Mouse (Mus musculus) CH12.LX (cell line): ENCODE data around the gene Enah. TPM values are rescaled to one million over a fixed set of nuclear protein-coding genes. Genes with fewer than 3 reads are reported as not detected.

Experiments used
- DNase-seq: peaks from one replicate; pipeline ENCODE4 v3.0.0-alpha.2; 2013; ENCODE audit errors: extremely low read depth
- H3K27ac ChIP-seq: 2 replicates; pipeline ENCODE4 v1.5.1; 2012; ENCODE audit warnings: low read depth, mild to moderate bottlenecking, control low read depth, moderate library complexity; ENCODE audit not compliant: insufficient read depth
- H3K27me3 ChIP-seq: replicated peaks from 2 replicates; pipeline ENCODE3; 2012; ENCODE audit warnings: inconsistent platforms
- H3K36me3 ChIP-seq, 2 experiments: replicated peaks in 1 of 2; 2 replicates each; pipeline versions ENCODE3 to v1.6.1; 2012; ENCODE audit warnings: inconsistent platforms in 1 of 2, low read length in 1 of 2, mild to moderate bottlenecking in 1 of 2, mixed read lengths in 1 of 2, moderate library complexity in 1 of 2; ENCODE audit not compliant: control insufficient read depth in 1 of 2, insufficient read depth in 1 of 2
- H3K4me1 ChIP-seq, 2 experiments: 2 replicates each; pipeline ENCODE4 v1.6.1; 2012; ENCODE audit warnings: inconsistent platforms in 1 of 2, moderate library complexity in 1 of 2; ENCODE audit not compliant: insufficient read depth in 2 of 2, control insufficient read depth in 1 of 2
- H3K4me2 ChIP-seq: 2 replicates; pipeline ENCODE4 v1.6.1; 2012; ENCODE audit warnings: low read depth, mild to moderate bottlenecking, control low read depth; ENCODE audit not compliant: poor library complexity, insufficient read depth, severe bottlenecking
- H3K4me3 ChIP-seq, 3 experiments: fragments of 150-350 bp in 1 of 3; sonication (generic) in 1 of 3; replicated peaks in 1 of 3; 2 replicates each; pipeline versions ENCODE3 to v1.5.1; 2011 to 2012; ENCODE audit warnings: low read depth in 2 of 3, low read length in 2 of 3, mild to moderate bottlenecking in 2 of 3, moderate library complexity in 2 of 3, control low read depth in 1 of 3, improper control_type of control experiment in 1 of 3, inconsistent platforms in 1 of 3, mixed read lengths in 1 of 3; ENCODE audit not compliant: poor library complexity in 1 of 3
- H3K79me2 ChIP-seq: replicated peaks from 2 replicates; pipeline ENCODE4 v1.6.1; 2012; ENCODE audit warnings: mild to moderate bottlenecking, moderate library complexity; ENCODE audit not compliant: control insufficient read depth, poor library complexity, insufficient read depth, severe bottlenecking; ENCODE audit errors: extremely low read depth
- H3K9ac ChIP-seq: 2 replicates; pipeline ENCODE4 v1.6.1; 2012; ENCODE audit warnings: low read depth, mild to moderate bottlenecking, control low read depth, moderate library complexity; ENCODE audit not compliant: insufficient read depth
- H3K9me3 ChIP-seq: replicated peaks from 2 replicates; pipeline ENCODE3; 2012; ENCODE audit warnings: low read length, inconsistent platforms, mixed read lengths
- BHLHE40 ChIP-seq: IDR thresholded peaks from 2 replicates; pipeline ENCODE4 v1.6.1; 2011; ENCODE audit warnings: mild to moderate bottlenecking, low read depth, low read length, improper control_type of control experiment
- CHD1 ChIP-seq: IDR thresholded peaks from 2 replicates; pipeline ENCODE4 v1.6.1; 2012; ENCODE audit warnings: low read depth, low read length, improper control_type of control experiment, inconsistent platforms
- CHD2 ChIP-seq: IDR thresholded peaks from 2 replicates; pipeline ENCODE4 v1.6.1; 2011; ENCODE audit warnings: low read length, improper control_type of control experiment
- CTCF ChIP-seq, 2 experiments: IDR thresholded peaks in 1 of 2; conservative IDR thresholded peaks in 1 of 2; 2 replicates each; pipeline ENCODE4 v1.5.1; 2011 to 2012; ENCODE audit warnings: low read depth in 2 of 2, low read length in 2 of 2, improper control_type of control experiment in 1 of 2, inconsistent platforms in 1 of 2, mild to moderate bottlenecking in 1 of 2, moderate library complexity in 1 of 2
- E2F4 ChIP-seq: IDR thresholded peaks from 2 replicates; pipeline ENCODE4 v1.6.1; 2011; ENCODE audit warnings: low read depth, low read length, improper control_type of control experiment; ENCODE audit not compliant: insufficient replicate concordance
- ELF1 ChIP-seq: IDR thresholded peaks from 2 replicates; pipeline ENCODE4 v1.6.1; 2014; ENCODE audit warnings: low read depth, mild to moderate bottlenecking, inconsistent platforms, low read length, improper control_type of control experiment
- EP300 ChIP-seq: IDR thresholded peaks from 2 replicates; pipeline ENCODE4 v1.6.1; 2011; ENCODE audit warnings: low read length, improper control_type of control experiment
- ETS1 ChIP-seq: conservative IDR thresholded peaks from 2 replicates; pipeline ENCODE4 v1.6.1; 2012; ENCODE audit warnings: low read depth, mild to moderate bottlenecking, inconsistent platforms, low read length, improper control_type of control experiment, moderate library complexity
- GABPA ChIP-seq: IDR thresholded peaks from 2 replicates; pipeline ENCODE4 v1.6.1; 2012; ENCODE audit warnings: low read depth, low read length, improper control_type of control experiment, inconsistent platforms; ENCODE audit not compliant: insufficient replicate concordance
- HCFC1 ChIP-seq: IDR thresholded peaks from 2 replicates; pipeline ENCODE4 v1.6.1; 2012; ENCODE audit warnings: low read depth, mild to moderate bottlenecking, inconsistent platforms, low read length, improper control_type of control experiment
- IRF4 ChIP-seq: IDR thresholded peaks from 2 replicates; pipeline ENCODE4 v1.6.1; 2014; ENCODE audit warnings: low read depth, mild to moderate bottlenecking, inconsistent platforms, low read length, improper control_type of control experiment
- JUN ChIP-seq: IDR thresholded peaks from 2 replicates; pipeline ENCODE4 v1.6.1; 2011; ENCODE audit warnings: low read depth, mild to moderate bottlenecking, low read length, improper control_type of control experiment, moderate library complexity; ENCODE audit not compliant: insufficient read depth
- JUND ChIP-seq: conservative IDR thresholded peaks from 2 replicates; pipeline ENCODE4 v1.6.1; 2011; ENCODE audit warnings: low read depth, low read length, improper control_type of control experiment
- KAT2A ChIP-seq: IDR thresholded peaks from 2 replicates; pipeline ENCODE4 v1.6.1; 2012; ENCODE audit warnings: low read length, improper control_type of control experiment, inconsistent platforms; ENCODE audit not compliant: insufficient replicate concordance
- MAFK ChIP-seq: IDR thresholded peaks from 2 replicates; pipeline ENCODE4 v1.6.1; 2011; ENCODE audit warnings: low read length, improper control_type of control experiment; ENCODE audit not compliant: insufficient replicate concordance
- MAX ChIP-seq: IDR thresholded peaks from 2 replicates; pipeline ENCODE4 v1.6.1; 2011; ENCODE audit warnings: low read length, improper control_type of control experiment
- MAZ ChIP-seq: IDR thresholded peaks from 2 replicates; pipeline ENCODE4 v1.6.1; 2012; ENCODE audit warnings: low read depth, mild to moderate bottlenecking, inconsistent platforms, low read length, improper control_type of control experiment, moderate library complexity
- MEF2A ChIP-seq: IDR thresholded peaks from 2 replicates; pipeline ENCODE4 v1.6.1; 2014; ENCODE audit warnings: low read depth, mild to moderate bottlenecking, inconsistent platforms, low read length, improper control_type of control experiment, borderline replicate concordance
- MXI1 ChIP-seq: IDR thresholded peaks from 2 replicates; pipeline ENCODE4 v1.6.1; 2011; ENCODE audit warnings: mild to moderate bottlenecking, low read depth, low read length, improper control_type of control experiment
- MYC ChIP-seq: IDR thresholded peaks from 2 replicates; pipeline ENCODE4 v1.6.1; 2011; ENCODE audit warnings: low read depth, mild to moderate bottlenecking, improper control_type of control experiment, low read length
- NELFE ChIP-seq: IDR thresholded peaks from 2 replicates; pipeline ENCODE4 v1.6.1; 2011; ENCODE audit warnings: low read depth, low read length, improper control_type of control experiment
- NRF1 ChIP-seq: IDR thresholded peaks from 2 replicates; pipeline ENCODE4 v1.6.1; 2014; ENCODE audit warnings: low read depth, mild to moderate bottlenecking, inconsistent platforms, low read length, improper control_type of control experiment, moderate library complexity
- PAX5 ChIP-seq: IDR thresholded peaks from 2 replicates; pipeline ENCODE4 v1.6.1; 2012; ENCODE audit warnings: low read length, inconsistent platforms, mixed read lengths
- POLR2A ChIP-seq: IDR thresholded peaks from 2 replicates; pipeline ENCODE4 v1.6.1; 2011; ENCODE audit warnings: low read depth, mild to moderate bottlenecking, improper control_type of control experiment, low read length
- POLR2AphosphoS2 ChIP-seq: IDR thresholded peaks from 2 replicates; pipeline ENCODE4 v1.6.1; 2011; ENCODE audit warnings: low read depth, low read length, improper control_type of control experiment
- RAD21 ChIP-seq: IDR thresholded peaks from 2 replicates; pipeline ENCODE4 v1.6.1; 2011; ENCODE audit warnings: low read depth, mild to moderate bottlenecking, low read length, improper control_type of control experiment, moderate library complexity
- RCOR1 ChIP-seq: conservative IDR thresholded peaks from 2 replicates; pipeline ENCODE4 v1.6.1; 2012; ENCODE audit warnings: low read depth, mild to moderate bottlenecking, inconsistent platforms, low read length, improper control_type of control experiment
- SIN3A ChIP-seq: IDR thresholded peaks from 2 replicates; pipeline ENCODE4 v1.6.1; 2012; ENCODE audit warnings: low read length, improper control_type of control experiment, inconsistent platforms
- SMC3 ChIP-seq: IDR thresholded peaks from 2 replicates; pipeline ENCODE4 v1.6.1; 2011; ENCODE audit warnings: low read depth, low read length, improper control_type of control experiment
- TBP ChIP-seq: conservative IDR thresholded peaks from 2 replicates; pipeline ENCODE4 v1.6.1; 2011; ENCODE audit warnings: low read depth, low read length, improper control_type of control experiment
- TCF12 ChIP-seq: IDR thresholded peaks from 2 replicates; pipeline ENCODE4 v1.6.1; 2014; ENCODE audit warnings: low read depth, mild to moderate bottlenecking, inconsistent platforms, low read length, improper control_type of control experiment
- UBTF ChIP-seq: IDR thresholded peaks from 2 replicates; pipeline ENCODE4 v1.6.1; 2012; ENCODE audit warnings: low read depth, mild to moderate bottlenecking, inconsistent platforms, low read length, improper control_type of control experiment, moderate library complexity
- USF2 ChIP-seq: conservative IDR thresholded peaks from 2 replicates; pipeline ENCODE4 v1.6.1; 2011; ENCODE audit warnings: low read depth, low read length, improper control_type of control experiment
- ZKSCAN1 ChIP-seq: IDR thresholded peaks from 2 replicates; pipeline ENCODE4 v1.6.1; 2012; ENCODE audit warnings: low read depth, inconsistent platforms, low read length, improper control_type of control experiment, borderline replicate concordance
- ZMIZ1 ChIP-seq: IDR thresholded peaks from 2 replicates; pipeline ENCODE4 v1.6.1; 2012; ENCODE audit warnings: low read depth, mild to moderate bottlenecking, inconsistent platforms, low read length, improper control_type of control experiment
- ZNF384 ChIP-seq: IDR thresholded peaks from 2 replicates; pipeline ENCODE4 v1.6.1; 2012; ENCODE audit warnings: low read depth, low read length, improper control_type of control experiment, inconsistent platforms
- dilution Hi-C: fragments of 300-500 bp; cut with MboI; formaldehyde crosslinking; loops from 2 replicates; pipeline ENCODE4 v1.14.3; 2020; ENCODE audit warnings: low sequenced_read_pairs; ENCODE audit not compliant: extremely low pct_unique_long_range_greater_than_20kb, extremely low pct_ligation_motif_present
- in situ Hi-C: fragments of 300-500 bp; cut with MboI; formaldehyde crosslinking; loops from 3 replicates; pipeline ENCODE4 v1.14.3; 2019; ENCODE audit warnings: low sequenced_read_pairs, low pct_ligation_motif_present, low pct_unique_long_range_greater_than_20kb, mixed read lengths
- polyA plus RNA-seq: library from polyadenylated mRNA; unstranded; fragments of >175 nt; gene quantifications from 2 replicates; pipeline ENCODE4 v1.2.1, GENCODE M21; 2012; ENCODE audit warnings: low read depth; ENCODE audit not compliant: insufficient read length
- total RNA-seq, 2 experiments: library from RNA; depleted of rRNA; stranded (reverse); fragments of 300-350 nt in 1 of 2; fragments of >200 nt in 1 of 2; gene quantifications; 2 replicates each; pipeline ENCODE4 v1.2.3; 2012 to 2014

Gene Enah
- total and polyA plus RNA-seq, 3 experiments = 45.3 to 75.3 (median 72.6) TPM

- TF ChIP-seq ZNF384 (peak; percentile 5; the same call in 1 of the 2 replicates), EP300 (no peak), NRF1 (peak; percentile 49), MAFK (0 out of 2 replicates have a peak, but pooled peaks have one; percentile 15), ZKSCAN1 (no peak), GABPA (no peak), MXI1 (peak; percentile 80), MAX (peak; percentile 67)
Observed at GRCm38 (mm10) chr1:181888801-181889200, 131.0 kb downstream of the Enah start (continued).

GRCm38 (mm10) chr1:181881532-181881931 is 138.3 kb downstream of the Enah start:
- Histone ChIP-seq H3K27ac (no peak overlapping the region), H3K79me2 (no peaks in the 10 kb centered on the region), H3K9me3 (no peaks in the 10 kb centered on the region), H3K27me3 (no peaks in the 10 kb centered on the region), H3K4me2 (no peak overlapping the region), H3K4me3 (no peak overlapping the region), H3K4me1 (peaks cover 13 to 27% of the 10 kb centered on the region in 2 experiments), H3K36me3 (no peaks in the 10 kb centered on the region), H3K9ac (no peak overlapping the region)
- DNase-seq = peak; percentile 70
- in situ Hi-C loops = loop anchor here (5.0 to 25.0 kb wide), 3 partner anchors 39 to 631 kb away; partner anchors contain the start of genes Capn2 and Lbr
- dilution Hi-C loops = no loop called here
- no peak for TF ChIP-seq HCFC1
- TF ChIP-seq ZMIZ1 = no peak
- no peak for TF ChIP-seq SIN3A
- TF ChIP-seq CHD1 = no peak
- no peak for TF ChIP-seq EP300
- no peak for TF ChIP-seq MAZ
- no peak for TF ChIP-seq NELFE
- no peak for TF ChIP-seq JUN
- TF ChIP-seq UBTF = no peak
- TF ChIP-seq SMC3 = peak; percentile 99
- no peak for TF ChIP-seq RCOR1
- TF ChIP-seq KAT2A = no peak
- no peak for TF ChIP-seq MAFK
- no peak for TF ChIP-seq POLR2A
- TF ChIP-seq IRF4 = peak; percentile 62; the same call in 1 of the 2 replicates
- TF ChIP-seq RAD21 = peak; percentile 99
- TF ChIP-seq ETS1 = no peak
- no peak for TF ChIP-seq ZKSCAN1
- no peak for TF ChIP-seq ZNF384
- no peak for TF ChIP-seq GABPA
- 0 out of 2 replicates have a peak, but pooled peaks have one; percentile 23 for TF ChIP-seq BHLHE40
- TF ChIP-seq POLR2AphosphoS2 = no peak
- no peak for TF ChIP-seq CHD2
- TF ChIP-seq NRF1 = no peak
- no peak for TF ChIP-seq MAX
- TF ChIP-seq JUND = no peak
- TF ChIP-seq PAX5 = no peak
- no peak for TF ChIP-seq MEF2A
- TF ChIP-seq ELF1 = peak; percentile 54
- TF ChIP-seq TCF12 = peak; percentile 14; the same call in 1 of the 2 replicates
- no peak for TF ChIP-seq TBP
- no peak for TF ChIP-seq USF2
- TF ChIP-seq E2F4 = no peak
- TF ChIP-seq CTCF (conservative IDR thresholded peaks at IDR 0.05 in 1 of 2, IDR thresholded peaks at IDR 0.05 in 1 of 2; ENCODE audit: low read depth in 2 of 2, low read length in 2 of 2) = peak; percentile 59 to 99
- no peak for TF ChIP-seq MXI1
- TF ChIP-seq MYC = peak; percentile 53; the same call in 1 of the 2 replicates
